Mouse (Mus musculus) heart, adult 2 months (tissue): ENCODE measurements around the gene Gm11444. TPM values are rescaled to one million over a fixed set of nuclear protein-coding genes. Genes with fewer than 3 reads are reported as not detected.

Experiments used
- DNase-seq, 2 experiments: peaks; one replicate each; pipeline ENCODE4 v3.0.0; 2021
- H3K27ac ChIP-seq: fragments of 200-600 bp; 2 replicates; pipeline ENCODE4 v1.8.1; 2022
- H3K27me3 ChIP-seq: fragments of 200-500 bp; 2 replicates; pipeline ENCODE4 v1.6.1; 2012; ENCODE audit warnings: mild to moderate bottlenecking, low read length, inconsistent platforms, mixed read lengths; ENCODE audit not compliant: control insufficient read depth, insufficient read depth
- H3K36me3 ChIP-seq: fragments of 200-500 bp; 2 replicates; pipeline ENCODE4 v1.6.1; 2012; ENCODE audit warnings: low read length, inconsistent platforms; ENCODE audit not compliant: control insufficient read depth, insufficient read depth
- H3K4me1 ChIP-seq: fragments of 200-500 bp; 2 replicates; pipeline ENCODE4 v1.6.1; 2011; ENCODE audit warnings: low read length; ENCODE audit not compliant: control insufficient read depth, insufficient read depth
- H3K4me3 ChIP-seq: fragments of 200-600 bp; 2 replicates; pipeline ENCODE4 v1.8.1; 2022
- H3K79me2 ChIP-seq: fragments of 200-500 bp; replicated peaks from 2 replicates; pipeline ENCODE4 v1.6.1; 2012; ENCODE audit warnings: mild to moderate bottlenecking, inconsistent platforms, low read length, moderate library complexity, mixed read lengths; ENCODE audit not compliant: control insufficient read depth, insufficient read depth
- H3K9ac ChIP-seq: fragments of 200-500 bp; 2 replicates; pipeline ENCODE4 v1.6.1; 2012; ENCODE audit warnings: low read depth, mild to moderate bottlenecking, control low read depth, inconsistent platforms, low read length, mixed read lengths
- CTCF ChIP-seq: fragments of 200-600 bp; IDR thresholded peaks from 2 replicates; pipeline ENCODE4 v1.8.1; 2022; ENCODE audit warnings: antibody characterized with exemption, mild to moderate bottlenecking, moderate library complexity
- EP300 ChIP-seq: fragments of 200-500 bp; IDR thresholded peaks from 2 replicates; pipeline ENCODE4 v1.6.1; 2011; ENCODE audit warnings: low read depth, low read length, control low read depth; ENCODE audit not compliant: insufficient read depth
- POLR2A ChIP-seq: fragments of 200-500 bp; IDR thresholded peaks from 2 replicates; pipeline ENCODE4 v1.6.1; 2011; ENCODE audit warnings: mild to moderate bottlenecking, low read depth, low read length, control low read depth; ENCODE audit not compliant: insufficient read depth
- WGBS: fragments of 180-500 bp; shearing (Covaris S2); methylation state at CpG from one replicate; pipeline ENCODE4 v1.1.7; 2018; 5-methylcytosine and 5-hydroxymethylcytosine counted together
- intact Hi-C: fragments of 180-260 bp; cut with DNase I; formaldehyde crosslinking; loops from one replicate; pipeline ENCODE4 v1.15.1; 2025
- long read RNA-seq: library from polyadenylated mRNA; stranded (forward); transcript quantifications from one replicate; pipeline ENCODE4 v2.0.0, GENCODE M21; 2021
- polyA plus RNA-seq: library from polyadenylated mRNA; depleted of rRNA; stranded (reverse); fragments of >200 nt; gene quantifications from 2 replicates; pipeline ENCODE4 v1.2.3, GENCODE M21; 2012; rRNA removed
- total RNA-seq, 2 experiments: library from RNA; stranded (reverse); gene quantifications; 2 replicates each; pipeline ENCODE4 v1.2.3; 2021

The Gm11444 gene
- total RNA-seq: not detected
- polyA plus RNA-seq: not detected in 2 replicates
- long read RNA-seq: 0 reads

GRCm38 (mm10) chr11:85850233-85850632, at the start of gene Gm11444:
Gene Gm11444, minus strand, starts transcription at chr11:85850333.
- no peak within 1 kb of the TSS for H3K27ac ChIP-seq
- H3K27me3 ChIP-seq: no peaks in the 10 kb centered on the region
- H3K79me2 ChIP-seq: no peaks in the 10 kb centered on the region
- WGBS: 95% methylated on average over 6 of the region's 6 CpGs
- no peak within 1 kb of the TSS for H3K4me3 ChIP-seq
- H3K9ac ChIP-seq: no peak within 1 kb of the TSS
- H3K36me3 ChIP-seq: no peaks in the 10 kb centered on the region
- H3K4me1 ChIP-seq: peaks cover 2% of the 10 kb centered on the region
- intact Hi-C loops: no loop called here
- no peak for DNase-seq
- TF ChIP-seq EP300 (no peak), CTCF (no peak), POLR2A (no peak)

- no peaks in the 10 kb centered on the region for H3K36me3 ChIP-seq
- no peak overlapping the region for H3K27ac ChIP-seq
- no peak overlapping the region for H3K4me3 ChIP-seq
- no peak overlapping the region for H3K9ac ChIP-seq
- H3K27me3 ChIP-seq: peaks cover 24% of the 10 kb centered on the region
- 60% methylated on average over 12 of the region's 13 CpGs for WGBS
- TF ChIP-seq EP300 (no peak), CTCF (no peak), POLR2A (no peak)
- DNase-seq: no peak
- H3K4me1 ChIP-seq: peaks cover 2% of the 10 kb centered on the region; the same call in 1 of the 2 replicates
- intact Hi-C loops: no loop called here
- H3K79me2 ChIP-seq: no peaks in the 10 kb centered on the region
Observed at GRCm38 (mm10) chr11:85896335-85896985, 46.3 kb upstream of the Gm11444 start.

- no peak for TF ChIP-seq EP300
- TF ChIP-seq POLR2A: no peak
- no peak for TF ChIP-seq CTCF
- peak; percentile 25 to 47 for DNase-seq
- no peak overlapping the region for H3K9ac ChIP-seq
- H3K27ac ChIP-seq: no peak overlapping the region
- peaks cover 37% of the 10 kb centered on the region for H3K27me3 ChIP-seq
- no peaks in the 10 kb centered on the region for H3K79me2 ChIP-seq
- 4% methylated on average over 43 of the region's 43 CpGs for WGBS
- H3K4me3 ChIP-seq: peak overlapping the region; percentile 30
- H3K4me1 ChIP-seq: peaks cover 2% of the 10 kb centered on the region; the same call in 1 of the 2 replicates
- intact Hi-C loops: no loop called here
- H3K36me3 ChIP-seq: no peaks in the 10 kb centered on the region
Observed at GRCm38 (mm10) chr11:85894731-85895545, 44.8 kb upstream of the Gm11444 start.

- no peak overlapping the region for H3K27ac ChIP-seq
- WGBS: 20% methylated on average over 3 of the region's 3 CpGs
Observed at GRCm38 (mm10) chr11:85894136-85894530, 44.0 kb upstream of the Gm11444 start.

GRCm38 (mm10) chr11:85893400-85894135, 43.4 kb upstream of the Gm11444 start:
- H3K9ac ChIP-seq: no peak overlapping the region
- peaks cover 47% of the 10 kb centered on the region for H3K27me3 ChIP-seq
- intact Hi-C loops: no loop called here
- H3K27ac ChIP-seq: no peak overlapping the region
- WGBS: 16% methylated on average over 13 of the region's 13 CpGs
- TF ChIP-seq CTCF (no peak), EP300 (no peak), POLR2A (no peak)
- H3K4me3 ChIP-seq: no peak overlapping the region
- DNase-seq: no peak
- no peaks in the 10 kb centered on the region for H3K36me3 ChIP-seq
- H3K79me2 ChIP-seq: no peaks in the 10 kb centered on the region
- peaks cover 2% of the 10 kb centered on the region; the same call in 1 of the 2 replicates for H3K4me1 ChIP-seq

More at GRCm38 (mm10) chr11:85894136-85894530, 44.0 kb upstream of the Gm11444 start:
- DNase-seq: no peak
- Histone ChIP-seq H3K36me3 (no peaks in the 10 kb centered on the region), H3K4me3 (no peak overlapping the region), H3K9ac (no peak overlapping the region), H3K79me2 (no peaks in the 10 kb centered on the region), H3K27me3 (peaks cover 42% of the 10 kb centered on the region), H3K4me1 (peaks cover 2% of the 10 kb centered on the region; the same call in 1 of the 2 replicates)
- intact Hi-C loops: no loop called here
- TF ChIP-seq POLR2A (no peak), EP300 (no peak)
